Mouse (Mus musculus) myocyte (in vitro differentiated cells): ENCODE measurements around the gene Crtap. TPM values are rescaled to one million over a fixed set of nuclear protein-coding genes. Genes with fewer than 3 reads are reported as not detected.

Experiments used
- H3K27me3 ChIP-seq: one replicate; pipeline ENCODE4 v1.6.1; 2011; ENCODE audit not compliant: control insufficient read depth, insufficient read depth, insufficient read length
- H3K36me3 ChIP-seq: one replicate; pipeline ENCODE4 v1.6.1; 2011; ENCODE audit not compliant: control insufficient read depth, insufficient read depth
- H3K4me2 ChIP-seq: one replicate; pipeline ENCODE4 v1.6.1; 2011; ENCODE audit warnings: low read depth, control low read depth
- H3K4me3 ChIP-seq: one replicate; pipeline ENCODE4 v1.5.1; 2011; ENCODE audit warnings: mild to moderate bottlenecking, control low read depth, moderate library complexity
- H3K79me2 ChIP-seq: one replicate; pipeline ENCODE4 v1.6.1; 2011; ENCODE audit not compliant: control insufficient read depth, insufficient read depth
- H3ac ChIP-seq: one replicate; pipeline ENCODE4 v1.6.1; 2011; ENCODE audit not compliant: control insufficient read depth, insufficient read length
- CEBPB ChIP-seq: IDR thresholded peaks from 2 replicates; pipeline ENCODE4 v1.6.1; 2011; ENCODE audit warnings: mild to moderate bottlenecking, moderate library complexity; ENCODE audit not compliant: poor library complexity, insufficient read depth, severe bottlenecking
- E2F4 ChIP-seq: IDR thresholded peaks from one replicate; pipeline ENCODE4 v1.6.1; 2011; ENCODE audit warnings: mild to moderate bottlenecking, control low read depth, moderate library complexity; ENCODE audit not compliant: insufficient read depth
- MAX ChIP-seq: IDR thresholded peaks from one replicate; pipeline ENCODE4 v1.6.1; 2011; ENCODE audit warnings: low read depth, mild to moderate bottlenecking, control low read depth
- MYOD1 ChIP-seq, 3 experiments: IDR thresholded peaks; one replicate each; pipeline ENCODE4 v1.6.1; 2011; ENCODE audit warnings: control low read depth in 2 of 3, low read depth in 2 of 3, mild to moderate bottlenecking in 2 of 3, moderate library complexity in 1 of 3; ENCODE audit not compliant: insufficient read length in 2 of 3, control insufficient read depth in 1 of 3
- MYOG ChIP-seq, 3 experiments: IDR thresholded peaks; one replicate each; pipeline ENCODE4 v1.6.1; 2011; ENCODE audit warnings: control low read depth in 2 of 3, low read depth in 2 of 3, mild to moderate bottlenecking in 2 of 3; ENCODE audit not compliant: insufficient read length in 2 of 3, control insufficient read depth in 1 of 3, insufficient read depth in 1 of 3
- POLR2A ChIP-seq: IDR thresholded peaks from one replicate; pipeline ENCODE4 v1.6.1; 2011; ENCODE audit warnings: low read depth, mild to moderate bottlenecking, control low read depth, moderate library complexity; ENCODE audit not compliant: insufficient read length
- POLR2AphosphoS2 ChIP-seq: IDR thresholded peaks from one replicate; pipeline ENCODE4 v1.6.1; 2011; ENCODE audit warnings: low read depth, control low read depth; ENCODE audit not compliant: insufficient read length
- REST ChIP-seq: IDR thresholded peaks from one replicate; pipeline ENCODE4 v1.6.1; 2011; ENCODE audit warnings: mild to moderate bottlenecking, control low read depth, moderate library complexity; ENCODE audit not compliant: insufficient read depth, insufficient read length
- SRF ChIP-seq: IDR thresholded peaks from one replicate; pipeline ENCODE4 v1.6.1; 2011; ENCODE audit warnings: low read depth; ENCODE audit not compliant: control insufficient read depth, insufficient read length
- TCF12 ChIP-seq: IDR thresholded peaks from one replicate; pipeline ENCODE4 v1.6.1; 2011; ENCODE audit warnings: mild to moderate bottlenecking, control low read depth; ENCODE audit not compliant: poor library complexity, insufficient read depth, severe bottlenecking
- TCF3 ChIP-seq: IDR thresholded peaks from one replicate; pipeline ENCODE4 v1.6.1; 2011; ENCODE audit warnings: low read depth, control low read depth; ENCODE audit not compliant: insufficient read length
- USF1 ChIP-seq: IDR thresholded peaks from one replicate; pipeline ENCODE4 v1.6.1; 2011; ENCODE audit warnings: low read depth, mild to moderate bottlenecking, control low read depth, moderate library complexity
- polyA plus RNA-seq: library from polyadenylated mRNA; unstranded; fragments of >200 nt; fragmentation: generic; extraction: Trizol; gene quantifications from one replicate; pipeline ENCODE4 v1.2.1, GENCODE M21; 2012; ENCODE audit warnings: missing spikeins

Gene Crtap
- polyA plus RNA-seq, 1 experiment = 66.3 TPM

DNA sequence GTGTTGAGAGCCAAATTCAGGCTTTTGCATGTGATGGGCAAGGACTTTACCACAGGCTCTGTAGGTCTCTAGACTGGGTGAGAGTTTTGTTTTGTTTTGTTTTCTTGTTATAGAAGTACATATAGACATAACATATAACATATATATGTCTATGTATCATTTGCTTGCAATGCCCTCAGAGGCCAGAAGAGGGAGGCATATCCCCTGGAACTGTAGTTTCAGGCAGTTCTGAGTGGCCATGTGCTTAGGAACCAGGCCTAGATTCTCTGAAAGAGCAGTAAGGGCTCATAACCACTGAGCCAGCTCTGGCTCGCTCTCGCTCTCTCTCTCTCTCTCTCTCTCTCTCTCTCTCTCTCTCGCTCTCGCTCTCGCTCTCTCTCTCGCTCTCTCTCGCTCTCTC, 27.7 kb upstream of the Crtap start:
- no peak overlapping the region for H3K4me3 ChIP-seq
- no peaks in the 10 kb centered on the region for H3K27me3 ChIP-seq
- H3K4me2 ChIP-seq = no peak overlapping the region
- H3ac ChIP-seq = no peak overlapping the region
- H3K79me2 ChIP-seq = no peaks in the 10 kb centered on the region
- TF ChIP-seq CEBPB (no peak), REST (no peak), POLR2A (no peak), MYOD1 (IDR thresholded peaks at IDR 0.05; ENCODE audit: control insufficient read depth in 1 of 3, insufficient read length in 2 of 3, low read depth in 2 of 3) (no peak), TCF12 (no peak), SRF (no peak), POLR2AphosphoS2 (no peak), E2F4 (no peak), MYOG (IDR thresholded peaks at IDR 0.05; ENCODE audit: control insufficient read depth in 1 of 3, insufficient read depth in 1 of 3, insufficient read length in 2 of 3, low read depth in 2 of 3) (no peak), MAX (no peak), TCF3 (no peak), USF1 (no peak)
- H3K36me3 ChIP-seq = no peaks in the 10 kb centered on the region

DNA sequence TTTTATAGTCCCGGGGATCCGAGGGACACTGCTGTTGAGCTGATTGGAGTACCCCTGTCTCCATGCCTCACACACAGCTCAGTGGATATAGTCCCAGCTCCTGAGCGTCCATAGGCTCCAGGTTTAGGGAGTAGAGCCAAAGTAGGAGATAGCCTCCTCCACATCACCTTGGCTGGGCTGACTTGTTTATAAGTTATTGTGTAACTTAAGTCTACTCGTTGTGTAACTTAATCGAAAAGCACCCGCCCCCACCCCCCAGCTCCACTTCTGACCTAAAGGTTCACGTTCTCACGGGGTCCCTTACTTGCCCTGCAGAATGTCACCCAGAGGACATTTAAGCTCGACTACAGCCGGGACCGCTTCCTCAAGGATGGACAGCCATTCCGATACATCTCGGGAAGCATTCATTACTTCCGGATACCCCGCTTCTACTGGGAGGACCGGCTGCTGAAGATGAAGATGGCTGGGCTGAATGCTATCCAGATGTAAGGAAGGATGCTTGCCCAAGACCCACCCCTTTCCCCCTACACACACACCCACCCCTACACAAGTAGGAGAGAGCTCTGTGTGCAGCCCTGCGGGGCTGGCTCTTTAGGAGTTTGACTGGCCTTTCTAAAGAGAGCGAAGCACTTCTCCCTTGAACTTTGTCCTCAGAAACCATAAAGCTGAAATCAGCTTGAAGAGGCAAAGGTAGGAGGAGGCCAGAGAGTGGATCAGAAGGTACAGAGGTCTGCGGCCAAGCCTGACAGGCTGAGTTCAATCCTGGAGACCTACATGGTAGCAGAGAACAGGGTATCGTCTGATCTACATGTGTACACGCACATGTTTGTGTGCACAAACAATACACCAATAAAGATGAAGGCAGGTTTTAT, 26.4 kb upstream of the Crtap start:
- TF ChIP-seq MAX (no peak), SRF (no peak), POLR2AphosphoS2 (no peak), REST (no peak), CEBPB (no peak), POLR2A (no peak), TCF12 (no peak), MYOD1 (IDR thresholded peaks at IDR 0.05; ENCODE audit: control insufficient read depth in 1 of 3, insufficient read length in 2 of 3, low read depth in 2 of 3) (no peak), MYOG (IDR thresholded peaks at IDR 0.05; ENCODE audit: control insufficient read depth in 1 of 3, insufficient read depth in 1 of 3, insufficient read length in 2 of 3, low read depth in 2 of 3) (no peak), USF1 (no peak), TCF3 (no peak), E2F4 (no peak)
- H3K4me2 ChIP-seq = no peak overlapping the region
- no peak overlapping the region for H3ac ChIP-seq
- no peaks in the 10 kb centered on the region for H3K27me3 ChIP-seq
- no peak overlapping the region for H3K4me3 ChIP-seq
- H3K36me3 ChIP-seq = no peaks in the 10 kb centered on the region
- no peaks in the 10 kb centered on the region for H3K79me2 ChIP-seq

DNA sequence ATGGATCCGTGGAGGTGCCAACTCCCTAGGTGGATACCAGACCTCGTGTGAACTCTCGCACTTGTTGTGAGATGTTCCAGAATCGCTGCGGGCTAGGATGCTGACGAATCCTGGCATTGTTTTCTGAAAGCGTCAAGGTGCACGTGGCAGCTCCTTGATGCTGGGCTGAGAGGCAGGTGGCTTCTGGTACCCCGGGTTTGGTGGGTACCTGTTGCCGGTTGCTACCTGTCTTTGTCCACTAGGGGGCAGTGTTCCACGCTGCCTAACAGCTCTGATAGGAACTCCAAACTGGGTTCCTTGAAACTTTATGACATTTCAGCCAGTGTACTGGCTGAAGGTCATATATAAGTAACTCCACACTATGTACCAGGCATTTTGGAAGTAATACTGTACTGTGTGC, 25.2 kb upstream of the Crtap start:
- no peak overlapping the region for H3K4me3 ChIP-seq
- H3K79me2 ChIP-seq = no peaks in the 10 kb centered on the region
- H3K27me3 ChIP-seq = no peaks in the 10 kb centered on the region
- no peak overlapping the region for H3K4me2 ChIP-seq
- H3K36me3 ChIP-seq = no peaks in the 10 kb centered on the region
- H3ac ChIP-seq = no peak overlapping the region
- TF ChIP-seq REST = no peak
- TF ChIP-seq TCF12 = no peak
- no peak for TF ChIP-seq CEBPB
- TF ChIP-seq TCF3 = no peak
- no peak for TF ChIP-seq MYOG (IDR thresholded peaks at IDR 0.05; ENCODE audit: control insufficient read depth in 1 of 3, insufficient read depth in 1 of 3, insufficient read length in 2 of 3, low read depth in 2 of 3)

DNA sequence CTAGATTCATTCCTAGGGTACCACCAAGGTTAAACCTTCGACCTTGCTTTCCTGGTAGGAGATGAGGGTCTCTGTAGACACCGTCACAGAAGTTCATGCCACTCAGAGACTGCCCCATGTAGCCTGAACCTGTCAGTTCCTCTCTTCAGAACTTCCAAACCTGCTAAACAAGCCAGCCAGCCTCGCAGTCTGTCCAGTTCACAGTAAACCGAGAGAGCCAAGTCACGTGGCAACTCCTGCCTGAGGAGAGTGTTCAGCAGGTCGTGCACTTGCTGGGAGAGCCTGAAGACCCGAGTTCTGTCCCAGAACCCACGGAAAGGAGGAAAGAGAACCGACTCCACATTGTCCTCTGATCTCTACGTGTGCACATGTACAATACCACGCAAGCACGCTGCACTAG, 23.4 kb upstream of the Crtap start:
- TF ChIP-seq POLR2AphosphoS2 = no peak
- TF ChIP-seq E2F4 = no peak
- no peak for TF ChIP-seq CEBPB
- TF ChIP-seq SRF = no peak
- TF ChIP-seq TCF3 = no peak
- TF ChIP-seq TCF12 = no peak
- TF ChIP-seq USF1 = no peak
- TF ChIP-seq POLR2A = no peak
- TF ChIP-seq MAX = no peak
- TF ChIP-seq MYOD1 (IDR thresholded peaks at IDR 0.05; ENCODE audit: control insufficient read depth in 1 of 3, insufficient read length in 2 of 3, low read depth in 2 of 3) = no peak
- no peak for TF ChIP-seq MYOG (IDR thresholded peaks at IDR 0.05; ENCODE audit: control insufficient read depth in 1 of 3, insufficient read depth in 1 of 3, insufficient read length in 2 of 3, low read depth in 2 of 3)
- TF ChIP-seq REST = no peak
- peaks cover 4% of the 10 kb centered on the region for H3K36me3 ChIP-seq
- no peaks in the 10 kb centered on the region for H3K79me2 ChIP-seq

More for the DNA sequence above, 23.4 kb upstream of the Crtap start:
- Histone ChIP-seq H3K4me3 (no peak overlapping the region), H3ac (no peak overlapping the region), H3K4me2 (no peak overlapping the region), H3K27me3 (no peaks in the 10 kb centered on the region)
